Mouse (Mus musculus) cortical plate, adult 2 months (tissue): ENCODE results near the gene Adk. TPM values are rescaled to one million over a fixed set of nuclear protein-coding genes. Genes with fewer than 3 reads are reported as not detected.

Experiments used
- H3K27ac ChIP-seq: fragments of 200-500 bp; 2 replicates; pipeline ENCODE4 v1.5.1; 2012; ENCODE audit warnings: low read length, control low read depth, inconsistent platforms; ENCODE audit not compliant: insufficient read depth
- H3K4me1 ChIP-seq: fragments of 200-500 bp; 2 replicates; pipeline ENCODE4 v1.6.1; 2011; ENCODE audit warnings: low read length; ENCODE audit not compliant: control insufficient read depth, insufficient read depth
- H3K4me3 ChIP-seq: fragments of 200-500 bp; 2 replicates; pipeline ENCODE4 v1.5.1; 2011; ENCODE audit warnings: mild to moderate bottlenecking, low read length, control low read depth; ENCODE audit not compliant: insufficient read depth
- CTCF ChIP-seq: fragments of 200-500 bp; IDR thresholded peaks from 2 replicates; pipeline ENCODE4 v1.5.1; 2011; ENCODE audit warnings: mild to moderate bottlenecking, control low read depth, low read length; ENCODE audit not compliant: insufficient read depth; ENCODE audit errors: extremely low read depth
- POLR2A ChIP-seq: fragments of 200-500 bp; IDR thresholded peaks from 2 replicates; pipeline ENCODE4 v1.6.1; 2011; ENCODE audit warnings: mild to moderate bottlenecking, low read length, control low read depth; ENCODE audit not compliant: insufficient read depth; ENCODE audit errors: extremely low read depth
- polyA plus RNA-seq: library from polyadenylated mRNA; depleted of rRNA; stranded (reverse); fragments of >200 nt; gene quantifications from 2 replicates; pipeline ENCODE4 v1.2.3, GENCODE M21; 2012; rRNA removed

The Adk gene
- 64.1 and 65.2 TPM in 2 replicates for polyA plus RNA-seq

GRCm38 (mm10) chr14:21052112-21052780 lies at the start of gene Adk, which contains the start of gene Ap3m1:
TSS of gene Adk (plus strand) at chr14:21052574.
TSS of gene Ap3m1 (minus strand) at chr14:21052508.
- peaks cover 3% of the 10 kb centered on the region; the same call in 1 of the 2 replicates for H3K4me1 ChIP-seq
- TF ChIP-seq CTCF = no peak
- TF ChIP-seq POLR2A = peak; percentile 99
- H3K27ac ChIP-seq = peak within 1 kb of the TSS; percentile 72
- peak within 1 kb of the TSS; percentile 80 for H3K4me3 ChIP-seq

- no peak for TF ChIP-seq CTCF
- TF ChIP-seq POLR2A = no peak
- H3K4me1 ChIP-seq = no peaks in the 10 kb centered on the region
- H3K4me3 ChIP-seq = no peak overlapping the region
- H3K27ac ChIP-seq = no peak overlapping the region
Observed at GRCm38 (mm10) chr14:21013800-21014334, 38.5 kb upstream of the Adk start.

- no peaks in the 10 kb centered on the region; the same call in 1 of the 2 replicates for H3K4me1 ChIP-seq
- no peak overlapping the region for H3K4me3 ChIP-seq
- TF ChIP-seq POLR2A = no peak
- no peak for TF ChIP-seq CTCF
- no peak overlapping the region for H3K27ac ChIP-seq
Observed at GRCm38 (mm10) chr14:21017871-21018270, 34.5 kb upstream of the Adk start.

- Histone ChIP-seq H3K4me1 (no peaks in the 10 kb centered on the region; the same call in 1 of the 2 replicates), H3K27ac (peak overlapping the region; percentile 72; the same call in 1 of the 2 replicates), H3K4me3 (no peak overlapping the region)
- TF ChIP-seq POLR2A (no peak), CTCF (peak; percentile 57)
Observed at GRCm38 (mm10) chr14:21018977-21019376, 33.4 kb upstream of the Adk start.

- H3K27ac ChIP-seq = no peak overlapping the region
- H3K4me3 ChIP-seq = no peak overlapping the region
- no peaks in the 10 kb centered on the region; the same call in 1 of the 2 replicates for H3K4me1 ChIP-seq
- TF ChIP-seq POLR2A (no peak), CTCF (no peak)
Observed at GRCm38 (mm10) chr14:21020435-21020834, 31.9 kb upstream of the Adk start.

GRCm38 (mm10) chr14:21027542-21027941 lies 24.8 kb upstream of the Adk start:
- H3K27ac ChIP-seq = no peak overlapping the region
- TF ChIP-seq POLR2A (0 out of 2 replicates have a peak, but pooled peaks have one; percentile 15), CTCF (no peak)
- no peak overlapping the region for H3K4me3 ChIP-seq
- peaks cover 2% of the 10 kb centered on the region; the same call in 1 of the 2 replicates for H3K4me1 ChIP-seq

- no peak for TF ChIP-seq POLR2A
- H3K4me3 ChIP-seq = 0 out of 2 replicates have a peak overlapping the region, but pooled peaks have one; percentile 6
- H3K4me1 ChIP-seq = peaks cover 4% of the 10 kb centered on the region
- peak overlapping the region; percentile 64 for H3K27ac ChIP-seq
Observed at GRCm38 (mm10) chr14:21029025-21029659, 23.2 kb upstream of the Adk start.

- peak overlapping the region; percentile 15; the same call in 1 of the 2 replicates for H3K27ac ChIP-seq
- H3K4me1 ChIP-seq = peaks cover 4% of the 10 kb centered on the region
- TF ChIP-seq POLR2A = no peak
- TF ChIP-seq CTCF = no peak
- H3K4me3 ChIP-seq = no peak overlapping the region
Observed at GRCm38 (mm10) chr14:21031783-21032511, 20.4 kb upstream of the Adk start.

GRCm38 (mm10) chr14:21034271-21034670 lies 18.1 kb upstream of the Adk start:
- H3K27ac ChIP-seq = no peak overlapping the region
- TF ChIP-seq CTCF (no peak), POLR2A (no peak)

More at GRCm38 (mm10) chr14:21034271-21034670, 18.1 kb upstream of the Adk start:
- Histone ChIP-seq H3K4me1 (peaks cover 1% of the 10 kb centered on the region; the same call in 1 of the 2 replicates), H3K4me3 (no peak overlapping the region)
